Mouse (Mus musculus): ENCODE results near the gene Arhgdib.
A peak's percentile ranks its signal among the peaks of the same experiment; 100 is the strongest.

The Arhgdib gene

GRCm38 (mm10) chr6:136917885-136918284 lies 23.8 kb downstream of the Arhgdib start:
- DNase-seq, result no peak

- peak; percentile 79 for DNase-seq
Measured at GRCm38 (mm10) chr6:136915721-136916395, 25.8 kb downstream of the Arhgdib start.

GRCm38 (mm10) chr6:136914234-136914633 lies 27.5 kb downstream of the Arhgdib start:
- no peak for DNase-seq

- DNase-seq, result peak; percentile 35
Measured at GRCm38 (mm10) chr6:136913384-136914126, 28.1 kb downstream of the Arhgdib start.

- no peak for DNase-seq
Measured at GRCm38 (mm10) chr6:136912751-136913265, 28.9 kb downstream of the Arhgdib start.

- no peak for DNase-seq
Measured at GRCm38 (mm10) chr6:136910247-136910890, 31.3 kb downstream of the Arhgdib start.

GRCm38 (mm10) chr6:136906937-136907293 lies 34.8 kb downstream of the Arhgdib start:
- DNase-seq, result peak; percentile 46

GRCm38 (mm10) chr6:136906283-136906936 lies 35.3 kb downstream of the Arhgdib start:
- no peak for DNase-seq

GRCm38 (mm10) chr6:136903885-136904470 lies 37.7 kb downstream of the Arhgdib start:
- DNase-seq, result no peak

- DNase-seq, result no peak
Measured at GRCm38 (mm10) chr6:136902527-136902926, 39.2 kb downstream of the Arhgdib start.

GRCm38 (mm10) chr6:136901010-136901409 lies 40.7 kb downstream of the Arhgdib start:
- no peak for DNase-seq

- DNase-seq, result no peak
Measured at GRCm38 (mm10) chr6:136900369-136901009, 41.2 kb downstream of the Arhgdib start.

- no peak for DNase-seq
Measured at GRCm38 (mm10) chr6:136898954-136899353, 42.7 kb downstream of the Arhgdib start.

- DNase-seq, result no peak
Measured at GRCm38 (mm10) chr6:136898222-136898621, 43.5 kb downstream of the Arhgdib start.

GRCm38 (mm10) chr6:136897789-136898188 lies 43.9 kb downstream of the Arhgdib start:
- DNase-seq, result no peak

GRCm38 (mm10) chr6:136894532-136895339 lies 47.0 kb downstream of the Arhgdib start:
- DNase-seq, result peak; percentile 42

GRCm38 (mm10) chr6:136892002-136892401 lies 49.7 kb downstream of the Arhgdib start:
- no peak for DNase-seq

- DNase-seq, result no peak
Measured at GRCm38 (mm10) chr6:136889554-136889953, 52.1 kb downstream of the Arhgdib start.

- no peak for DNase-seq
Measured at GRCm38 (mm10) chr6:136889067-136889466, 52.6 kb downstream of the Arhgdib start.

GRCm38 (mm10) chr6:136887854-136888253 lies 53.8 kb downstream of the Arhgdib start:
- DNase-seq, result peak; percentile 66

- peak; percentile 46 for DNase-seq
Measured at GRCm38 (mm10) chr6:136884766-136885165, 56.9 kb downstream of the Arhgdib start.

All from kidney, adult 9 months (tissue).